Mouse (Mus musculus): ENCODE measurements around the gene Wnk4.
A peak's percentile ranks its signal among the peaks of the same experiment; 100 is the strongest.
"Not testable (repeated sequence)": the region's sequence is repeated elsewhere in the genome, so short reads cannot be mapped to it uniquely, and the experiment has no call there.

Wnk4 gene

GRCm38 (mm10) chr11:101315082-101315650 is 54.8 kb downstream of the Wnk4 start:
- DNase-seq (ENCODE audit: inconsistent age in 2 of 2, low spot score in 1 of 2) = no peak

DNA sequence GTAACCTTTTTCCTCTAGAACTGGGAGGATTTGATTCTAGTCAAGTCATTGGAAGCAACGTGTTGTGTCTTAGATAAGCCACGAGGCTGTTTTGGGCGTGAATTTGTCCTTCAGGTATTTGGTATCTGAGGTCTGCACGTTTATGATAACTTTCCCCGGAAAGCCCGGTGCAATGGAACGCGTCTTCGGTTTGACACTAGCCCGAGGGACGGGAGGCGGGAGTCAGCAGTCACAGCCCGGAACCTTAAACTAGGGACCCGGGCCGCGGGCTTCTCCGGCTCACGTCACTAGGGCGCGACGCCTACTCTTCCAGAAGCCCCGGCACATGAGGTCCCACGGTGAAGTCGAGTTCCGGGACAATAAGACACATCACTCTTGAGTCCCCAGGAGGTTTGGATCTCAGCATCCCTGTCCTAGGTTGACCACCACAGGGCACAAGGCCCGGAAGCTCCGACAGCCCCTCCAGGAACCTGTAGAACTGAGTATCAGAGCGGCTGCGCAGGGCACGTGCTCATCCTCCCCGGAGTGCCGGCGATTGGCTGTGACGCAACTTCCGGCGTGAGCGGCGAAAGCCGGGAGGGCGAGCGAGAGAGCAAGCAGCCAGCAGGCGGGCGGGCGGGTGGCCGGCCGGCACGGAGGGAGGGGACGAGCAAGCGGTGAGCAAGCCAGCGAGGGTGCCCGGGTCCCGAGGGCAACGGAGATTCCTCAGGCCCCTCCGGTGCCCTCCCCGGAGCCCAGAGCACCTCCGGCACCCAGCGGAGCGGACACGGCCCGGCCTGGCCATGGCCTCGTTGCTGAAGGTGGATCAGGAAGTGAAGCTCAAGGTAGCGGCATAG is 55.5 kb downstream of the Wnk4 start, which contains the start of gene Psme3:
Gene Psme3, plus strand, starts transcription at position 549 of the 836 bp plus-strand sequence.
- DNase-seq (ENCODE audit: inconsistent age in 2 of 2, low spot score in 1 of 2) = peak; percentile 95 to 98

DNA sequence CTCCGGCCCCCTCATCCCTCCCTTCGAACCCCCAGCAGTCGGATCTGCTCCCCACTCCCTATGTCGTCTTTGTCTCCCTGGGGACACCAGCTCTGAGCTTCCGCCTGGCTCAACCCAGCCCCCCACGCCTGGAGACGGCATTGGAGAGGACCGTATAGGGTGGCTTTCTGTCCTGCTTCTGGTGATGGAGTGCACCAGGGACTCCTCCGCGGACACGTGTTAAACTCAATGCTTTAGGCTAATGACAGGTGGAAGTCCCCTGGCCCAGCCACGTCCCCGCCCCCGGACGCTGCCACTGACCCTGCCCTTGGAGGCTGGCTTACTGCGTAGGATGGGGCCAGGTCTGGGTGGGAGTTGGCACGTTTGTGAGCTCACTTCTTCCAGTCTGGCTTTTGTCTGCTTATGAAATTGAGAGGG is 56.1 kb downstream of the Wnk4 start:
- no peak for DNase-seq (ENCODE audit: inconsistent age in 2 of 2, low spot score in 1 of 2)

- peak; percentile 72 to 88 for DNase-seq (ENCODE audit: inconsistent age in 2 of 2, low spot score in 1 of 2)
Observed at GRCm38 (mm10) chr11:101323609-101324008, 63.2 kb downstream of the Wnk4 start.

GRCm38 (mm10) chr11:101324763-101325162 is 64.4 kb downstream of the Wnk4 start, which contains the start of gene Aoc2:
TSS of gene Aoc2 (plus strand) at chr11:101325063.
- no peak for DNase-seq (ENCODE audit: inconsistent age in 2 of 2, low spot score in 1 of 2)

- DNase-seq (ENCODE audit: inconsistent age in 2 of 2, low spot score in 1 of 2) = not testable (repeated sequence)
Observed at GRCm38 (mm10) chr11:101325201-101325600, 64.8 kb downstream of the Wnk4 start.

GRCm38 (mm10) chr11:101326147-101326546 is 65.8 kb downstream of the Wnk4 start:
- no peak for DNase-seq (ENCODE audit: inconsistent age in 2 of 2, low spot score in 1 of 2)
